Mouse (Mus musculus) layer of hippocampus, adult 9-10 months (tissue): ENCODE results near the gene Rtn4rl1.

Source experiments
- DNase-seq: peaks from one replicate; pipeline ENCODE4 v3.0.0; 2022; ENCODE audit warnings: low spot score

Gene Rtn4rl1

GRCm38 (mm10) chr11:75297631-75298030 lies 104.0 kb downstream of the Rtn4rl1 start:
- no peak for DNase-seq

- DNase-seq: no peak
Measured at GRCm38 (mm10) chr11:75298491-75298890, 104.9 kb downstream of the Rtn4rl1 start.

GRCm38 (mm10) chr11:75299786-75300185 lies 106.2 kb downstream of the Rtn4rl1 start:
- DNase-seq: no peak

- DNase-seq: no peak
Measured at GRCm38 (mm10) chr11:75300954-75301353, 107.4 kb downstream of the Rtn4rl1 start.

- DNase-seq: no peak
Measured at GRCm38 (mm10) chr11:75304797-75305196, 111.2 kb downstream of the Rtn4rl1 start.

- DNase-seq: no peak
Measured at GRCm38 (mm10) chr11:75308650-75309049, 115.1 kb downstream of the Rtn4rl1 start.

GRCm38 (mm10) chr11:75310813-75311212 lies 117.2 kb downstream of the Rtn4rl1 start:
- DNase-seq: no peak

- no peak for DNase-seq
Measured at GRCm38 (mm10) chr11:75311751-75312150, 118.2 kb downstream of the Rtn4rl1 start.

- no peak for DNase-seq
Measured at GRCm38 (mm10) chr11:75313834-75314233, 120.3 kb downstream of the Rtn4rl1 start.
